Comparison of ENCODE assay signal across 9 mouse cellular contexts in genomic region chr3:37897392-37897791, GRCm38 (mm10).
DNase-seq lines count a peak whose midpoint lies in the region; ATAC-seq and TF ChIP-seq lines count a peak whose summit lies in the region.
"Had no signal": no experiment of that assay in that cellular context is flagged by ENCODE, and none has a peak within 500 bp of the region (broad histone marks: within the 10 kb centered on the region; RNA-seq: fewer than 3 reads in every experiment).

No protein-coding gene starts in this region.

- peak overlapping the region; percentile 90 for H3K27ac ChIP-seq in heart, embryonic 15.5 days
- peak overlapping the region; percentile 75 for H3K27ac ChIP-seq in midbrain, embryonic 10.5 days (replicated peaks)
- H3K27ac ChIP-seq in midbrain, postnatal 0 days (ENCODE audit: low read depth, low read length) = no peak overlapping the region
- H3K27ac ChIP-seq in hindbrain, embryonic 16.5 days (ENCODE audit: low read depth, low read length) = no peak overlapping the region; the same call in 1 of the 2 replicates
- H3K27ac ChIP-seq in neural tube, embryonic 15.5 days (replicated peaks) = no peak overlapping the region

- H3K27me3 ChIP-seq in heart, embryonic 15.5 days = no peaks in the 10 kb centered on the region
- H3K27me3 ChIP-seq in midbrain, embryonic 10.5 days (ENCODE audit: low read depth, poor library complexity, severe bottlenecking) = peaks cover 12% of the 10 kb centered on the region; the same call in 1 of the 2 replicates
- H3K27me3 ChIP-seq in midbrain, postnatal 0 days (ENCODE audit: insufficient read depth, low read length) = no peaks in the 10 kb centered on the region
- no peaks in the 10 kb centered on the region for H3K27me3 ChIP-seq in hindbrain, embryonic 16.5 days (replicated peaks; ENCODE audit: control insufficient read depth, insufficient read depth, low read length)
- peaks cover 12% of the 10 kb centered on the region for H3K27me3 ChIP-seq in neural tube, embryonic 15.5 days (replicated peaks)

- 36% methylated on average over 3 of the region's 3 CpGs for WGBS in heart, embryonic 15.5 days
- WGBS in midbrain, embryonic 10.5 days = 27% methylated on average over 3 of the region's 3 CpGs
- WGBS in midbrain, postnatal 0 days = 24% methylated on average over 3 of the region's 3 CpGs
- 34% methylated on average over 3 of the region's 3 CpGs for WGBS in hindbrain, embryonic 16.5 days
- 23% methylated on average over 3 of the region's 3 CpGs for WGBS in neural tube, embryonic 15.5 days

- no peak for ATAC-seq in heart, embryonic 15.5 days (replicated peaks; ENCODE audit: insufficient number of reproducible peaks, insufficient read depth, low FRiP score, low read depth)
- ATAC-seq in midbrain, postnatal 0 days (ENCODE audit: low FRiP score) = no peak
- peak; percentile 18; the same call in 1 of the 2 replicates for ATAC-seq in hindbrain, embryonic 16.5 days
- ATAC-seq in neural tube, embryonic 15.5 days (ENCODE audit: low FRiP score) = no peak

- no peak overlapping the region for H3K9ac ChIP-seq in heart, embryonic 15.5 days
- H3K9ac ChIP-seq in midbrain, postnatal 0 days (replicated peaks; ENCODE audit: low read length, poor library complexity, severe bottlenecking) = no peak overlapping the region
- no peak overlapping the region; the same call in 1 of the 2 replicates for H3K9ac ChIP-seq in hindbrain, embryonic 16.5 days (ENCODE audit: low read depth, low read length)
- no peak overlapping the region for H3K9ac ChIP-seq in neural tube, embryonic 15.5 days (replicated peaks)

- intact Hi-C loops in heart, postnatal 10 days (cut with DNase I) = loop anchor here (10.0 kb wide), 1 partner anchor 423 kb away; no protein-coding TSS in a partner anchor
- intact Hi-C loops in left cerebral cortex, postnatal 25 days (cut with DNase I) = loop anchor here (5.0 kb wide), 1 partner anchor 255 kb away; no protein-coding TSS in a partner anchor

- peak overlapping the region; percentile 59 for H3K4me2 ChIP-seq in heart, embryonic 15.5 days
- H3K4me2 ChIP-seq in midbrain, postnatal 0 days (ENCODE audit: low read depth, low read length, poor library complexity, severe bottlenecking) = no peak overlapping the region
- peak overlapping the region; percentile 55; the same call in 1 of the 2 replicates for H3K4me2 ChIP-seq in hindbrain, embryonic 16.5 days (ENCODE audit: low read length)
- peak overlapping the region; percentile 50 for H3K4me2 ChIP-seq in neural tube, embryonic 15.5 days

- H3K4me1 ChIP-seq in heart, embryonic 15.5 days (replicated peaks) = peaks cover 17% of the 10 kb centered on the region
- H3K4me1 ChIP-seq in midbrain, embryonic 10.5 days = peaks cover 24% of the 10 kb centered on the region
- no peaks in the 10 kb centered on the region for H3K4me1 ChIP-seq in midbrain, postnatal 0 days (ENCODE audit: insufficient read depth, low read length)
- H3K4me1 ChIP-seq in hindbrain, embryonic 16.5 days (ENCODE audit: control insufficient read depth, insufficient read depth, low read depth, low read length) = peaks cover 5% of the 10 kb centered on the region; the same call in 1 of the 2 replicates
- peaks cover 6% of the 10 kb centered on the region; the same call in 1 of the 2 replicates for H3K4me1 ChIP-seq in neural tube, embryonic 15.5 days

- no peaks in the 10 kb centered on the region for H3K36me3 ChIP-seq in heart, embryonic 15.5 days
- H3K36me3 ChIP-seq in midbrain, embryonic 10.5 days = no peaks in the 10 kb centered on the region
- H3K36me3 ChIP-seq in midbrain, postnatal 0 days (ENCODE audit: insufficient read depth, low read length) = no peaks in the 10 kb centered on the region
- no peaks in the 10 kb centered on the region for H3K36me3 ChIP-seq in hindbrain, embryonic 16.5 days (ENCODE audit: control insufficient read depth, insufficient read depth, low read length)
- H3K36me3 ChIP-seq in neural tube, embryonic 15.5 days = no peaks in the 10 kb centered on the region

- no peak overlapping the region for H3K4me3 ChIP-seq in heart, embryonic 15.5 days
- H3K4me3 ChIP-seq in midbrain, embryonic 10.5 days = peak overlapping the region; percentile 48
- H3K4me3 ChIP-seq in midbrain, postnatal 0 days (ENCODE audit: low read depth, low read length) = no peak overlapping the region
- H3K4me3 ChIP-seq in hindbrain, embryonic 16.5 days (ENCODE audit: low read length) = no peak overlapping the region
- no peak overlapping the region for H3K4me3 ChIP-seq in neural tube, embryonic 15.5 days (replicated peaks)
- H3K4me3 ChIP-seq: left cerebral cortex, adult 2 months had no signal

- DNase-seq in heart, postnatal 10 days = no peak
- DNase-seq in midbrain, embryonic 10.5 days (ENCODE audit: low spot score) = no peak
- DNase-seq in midbrain, postnatal 0 days (ENCODE audit: low spot score) = no peak
- DNase-seq in left cerebral cortex, postnatal 25 days (ENCODE audit: low spot score in 2 of 2) = no peak
- DNase-seq in thymus, postnatal 36 days = no peak

- H3K9me3 ChIP-seq in heart, embryonic 15.5 days (replicated peaks) = no peaks in the 10 kb centered on the region
- 0 out of 2 replicates have a peak, but pooled peaks cover 5% of the 10 kb centered on the region for H3K9me3 ChIP-seq in midbrain, embryonic 10.5 days (replicated peaks)
- H3K9me3 ChIP-seq in midbrain, postnatal 0 days (ENCODE audit: low read length) = no peaks in the 10 kb centered on the region
- peaks cover 3% of the 10 kb centered on the region; the same call in 1 of the 2 replicates for H3K9me3 ChIP-seq in hindbrain, embryonic 16.5 days (ENCODE audit: control insufficient read depth, low read length)
- no peaks in the 10 kb centered on the region for H3K9me3 ChIP-seq in neural tube, embryonic 15.5 days (replicated peaks)

- no peak for TF ChIP-seq CTCF in midbrain, postnatal 0 days (IDR thresholded peaks at IDR 0.05)

Comparison
In these comparisons a context has a peak if more than half of its experiments do, and no peak if none do; other contexts are left out.
1. H3K27ac ChIP-seq: peak in heart, embryonic 15.5 days (single experiment) and midbrain, embryonic 10.5 days (single experiment); none in midbrain, postnatal 0 days (single experiment), hindbrain, embryonic 16.5 days (single experiment) and neural tube, embryonic 15.5 days (single experiment).